Mouse (Mus musculus) myocyte (in vitro differentiated cells): ENCODE results near the gene Gprc5d.

ENCODE experiments used
- MYOG ChIP-seq, 3 experiments: IDR thresholded peaks; one replicate each; pipeline ENCODE4 v1.6.1; 2011; ENCODE audit warnings: control low read depth in 2 of 3, low read depth in 2 of 3, mild to moderate bottlenecking in 2 of 3; ENCODE audit not compliant: insufficient read length in 2 of 3, control insufficient read depth in 1 of 3, insufficient read depth in 1 of 3
- POLR2A ChIP-seq: IDR thresholded peaks from one replicate; pipeline ENCODE4 v1.6.1; 2011; ENCODE audit warnings: low read depth, mild to moderate bottlenecking, control low read depth, moderate library complexity; ENCODE audit not compliant: insufficient read length
- POLR2AphosphoS2 ChIP-seq: IDR thresholded peaks from one replicate; pipeline ENCODE4 v1.6.1; 2011; ENCODE audit warnings: low read depth, control low read depth; ENCODE audit not compliant: insufficient read length
- REST ChIP-seq: IDR thresholded peaks from one replicate; pipeline ENCODE4 v1.6.1; 2011; ENCODE audit warnings: mild to moderate bottlenecking, control low read depth, moderate library complexity; ENCODE audit not compliant: insufficient read depth, insufficient read length
- TCF12 ChIP-seq: IDR thresholded peaks from one replicate; pipeline ENCODE4 v1.6.1; 2011; ENCODE audit warnings: mild to moderate bottlenecking, control low read depth; ENCODE audit not compliant: poor library complexity, insufficient read depth, severe bottlenecking

GRCm38 (mm10) chr6:135066795-135067445, 51.2 kb downstream of the Gprc5d start:
- TF ChIP-seq POLR2A (no peak), POLR2AphosphoS2 (no peak), TCF12 (no peak), REST (no peak), MYOG (IDR thresholded peaks at IDR 0.05; ENCODE audit: control insufficient read depth in 1 of 3, insufficient read depth in 1 of 3, insufficient read length in 2 of 3, low read depth in 2 of 3) (no peak)
